Mouse (Mus musculus) ES-Bruce4 (cell line): Measurements from ENCODE around the gene Slc16a9. TPM values are rescaled to one million over a fixed set of nuclear protein-coding genes. Genes with fewer than 3 reads are reported as not detected.

Experiments used
- H3K27ac ChIP-seq: 2 replicates; pipeline ENCODE4 v1.5.1; 2012; ENCODE audit warnings: low read length, inconsistent platforms; ENCODE audit not compliant: insufficient read depth
- H3K27me3 ChIP-seq: 2 replicates; pipeline ENCODE4 v1.6.1; 2012; ENCODE audit warnings: mild to moderate bottlenecking, low read length, inconsistent platforms; ENCODE audit not compliant: control insufficient read depth, poor library complexity, insufficient read depth, severe bottlenecking
- H3K36me3 ChIP-seq: 2 replicates; pipeline ENCODE4 v1.6.1; 2012; ENCODE audit warnings: inconsistent platforms, mild to moderate bottlenecking, low read length, moderate library complexity; ENCODE audit not compliant: control insufficient read depth, poor library complexity, insufficient read depth, severe bottlenecking
- H3K4me1 ChIP-seq: one replicate; pipeline ENCODE4 v1.8.1; 2011; ENCODE audit warnings: low read length; ENCODE audit not compliant: control insufficient read depth, insufficient read depth
- H3K4me3 ChIP-seq: 2 replicates; pipeline ENCODE4 v1.5.1; 2011; ENCODE audit warnings: low read depth, mild to moderate bottlenecking, low read length
- H3K9ac ChIP-seq: 2 replicates; pipeline ENCODE4 v1.6.1; 2012; ENCODE audit warnings: low read depth, mild to moderate bottlenecking, inconsistent platforms; ENCODE audit not compliant: poor library complexity, severe bottlenecking
- H3K9me3 ChIP-seq: replicated peaks from 2 replicates; pipeline ENCODE4 v1.6.1; 2012; ENCODE audit warnings: mild to moderate bottlenecking, low read length, inconsistent platforms; ENCODE audit not compliant: control insufficient read depth, poor library complexity, insufficient read depth, severe bottlenecking
- CTCF ChIP-seq: IDR thresholded peaks from one replicate; pipeline ENCODE4 v1.8.1; 2011; ENCODE audit warnings: low read depth, low read length
- EP300 ChIP-seq: IDR thresholded peaks from 2 replicates; pipeline ENCODE4 v1.6.1; 2011; ENCODE audit warnings: low read depth, low read length; ENCODE audit not compliant: insufficient read depth
- POLR2A ChIP-seq: IDR thresholded peaks from one replicate; pipeline ENCODE4 v1.8.1; 2011; ENCODE audit warnings: low read length; ENCODE audit not compliant: insufficient read depth
- polyA plus RNA-seq: library from polyadenylated mRNA; stranded (reverse); fragments of >200 nt; gene quantifications from 2 replicates; pipeline ENCODE4 v1.2.4, GENCODE M21; 2011; ENCODE audit warnings: low read depth; ENCODE audit not compliant: missing spikeins, insufficient read depth, insufficient read length

The Slc16a9 gene
- polyA plus RNA-seq, 1 experiment, result 5.2 TPM

GRCm38 (mm10) chr10:70315895-70316294, 71.0 kb downstream of the Slc16a9 start:
- no peak overlapping the region for H3K27ac ChIP-seq
- no peak for TF ChIP-seq CTCF
- no peak for TF ChIP-seq POLR2A
- H3K4me1 ChIP-seq, result peaks cover 4% of the 10 kb centered on the region
- H3K4me3 ChIP-seq, result no peak overlapping the region
- H3K9ac ChIP-seq, result no peak overlapping the region
- H3K36me3 ChIP-seq, result no peaks in the 10 kb centered on the region
- no peaks in the 10 kb centered on the region for H3K27me3 ChIP-seq
- H3K9me3 ChIP-seq, result no peaks in the 10 kb centered on the region

- no peaks in the 10 kb centered on the region for H3K27me3 ChIP-seq
- H3K27ac ChIP-seq, result no peak overlapping the region
- H3K9me3 ChIP-seq, result no peaks in the 10 kb centered on the region
- no peak for TF ChIP-seq POLR2A
- TF ChIP-seq EP300, result no peak
- no peak for TF ChIP-seq CTCF
- no peaks in the 10 kb centered on the region for H3K36me3 ChIP-seq
- H3K4me1 ChIP-seq, result peaks cover 4% of the 10 kb centered on the region
- no peak overlapping the region for H3K4me3 ChIP-seq
- no peak overlapping the region for H3K9ac ChIP-seq
Measured at GRCm38 (mm10) chr10:70316856-70317255, 72.0 kb downstream of the Slc16a9 start.

GRCm38 (mm10) chr10:70317394-70317965, 72.6 kb downstream of the Slc16a9 start:
- no peaks in the 10 kb centered on the region for H3K27me3 ChIP-seq
- no peaks in the 10 kb centered on the region for H3K36me3 ChIP-seq
- H3K9me3 ChIP-seq, result no peaks in the 10 kb centered on the region
- TF ChIP-seq EP300, result no peak
- TF ChIP-seq CTCF, result no peak
- H3K4me3 ChIP-seq, result no peak overlapping the region
- no peak overlapping the region for H3K9ac ChIP-seq
- H3K4me1 ChIP-seq, result peaks cover 4% of the 10 kb centered on the region
- H3K27ac ChIP-seq, result no peak overlapping the region

- Histone ChIP-seq H3K9ac (no peak overlapping the region), H3K4me1 (peaks cover 4% of the 10 kb centered on the region), H3K27ac (peak overlapping the region; percentile 53; the same call in 1 of the 2 replicates), H3K27me3 (no peaks in the 10 kb centered on the region), H3K4me3 (no peak overlapping the region), H3K9me3 (no peaks in the 10 kb centered on the region), H3K36me3 (no peaks in the 10 kb centered on the region)
- TF ChIP-seq POLR2A (no peak), CTCF (peak; percentile 16), EP300 (no peak)
Measured at GRCm38 (mm10) chr10:70318630-70319029, 73.7 kb downstream of the Slc16a9 start.

GRCm38 (mm10) chr10:70325518-70325917, 80.6 kb downstream of the Slc16a9 start:
- Histone ChIP-seq H3K9ac (no peak overlapping the region), H3K36me3 (no peaks in the 10 kb centered on the region), H3K4me3 (no peak overlapping the region), H3K4me1 (peaks cover 1% of the 10 kb centered on the region), H3K27me3 (no peaks in the 10 kb centered on the region), H3K27ac (peak overlapping the region; percentile 97), H3K9me3 (peaks cover 14% of the 10 kb centered on the region)
- TF ChIP-seq CTCF, result no peak
- peak; percentile 93 for TF ChIP-seq EP300

- no peak overlapping the region for H3K9ac ChIP-seq
Measured at GRCm38 (mm10) chr10:70327331-70327730, 82.4 kb downstream of the Slc16a9 start.

More at GRCm38 (mm10) chr10:70327331-70327730, 82.4 kb downstream of the Slc16a9 start:
- Histone ChIP-seq H3K9me3 (peaks cover 14% of the 10 kb centered on the region), H3K27me3 (no peaks in the 10 kb centered on the region), H3K27ac (no peak overlapping the region), H3K4me1 (peaks cover 1% of the 10 kb centered on the region), H3K36me3 (no peaks in the 10 kb centered on the region), H3K4me3 (no peak overlapping the region)
- TF ChIP-seq POLR2A (no peak), EP300 (no peak), CTCF (no peak)
